Mouse (Mus musculus) myocyte (in vitro differentiated cells): ENCODE measurements around the gene Tpcn1. TPM values are rescaled to one million over a fixed set of nuclear protein-coding genes. Genes with fewer than 3 reads are reported as not detected.

Experiments
- H3K27me3 ChIP-seq: one replicate; pipeline ENCODE4 v1.6.1; 2011; ENCODE audit not compliant: control insufficient read depth, insufficient read depth, insufficient read length
- H3K36me3 ChIP-seq: one replicate; pipeline ENCODE4 v1.6.1; 2011; ENCODE audit not compliant: control insufficient read depth, insufficient read depth
- H3K4me2 ChIP-seq: one replicate; pipeline ENCODE4 v1.6.1; 2011; ENCODE audit warnings: low read depth, control low read depth
- H3K4me3 ChIP-seq: one replicate; pipeline ENCODE4 v1.5.1; 2011; ENCODE audit warnings: mild to moderate bottlenecking, control low read depth, moderate library complexity
- H3K79me2 ChIP-seq: one replicate; pipeline ENCODE4 v1.6.1; 2011; ENCODE audit not compliant: control insufficient read depth, insufficient read depth
- H3ac ChIP-seq: one replicate; pipeline ENCODE4 v1.6.1; 2011; ENCODE audit not compliant: control insufficient read depth, insufficient read length
- CEBPB ChIP-seq: IDR thresholded peaks from 2 replicates; pipeline ENCODE4 v1.6.1; 2011; ENCODE audit warnings: mild to moderate bottlenecking, moderate library complexity; ENCODE audit not compliant: poor library complexity, insufficient read depth, severe bottlenecking
- E2F4 ChIP-seq: IDR thresholded peaks from one replicate; pipeline ENCODE4 v1.6.1; 2011; ENCODE audit warnings: mild to moderate bottlenecking, control low read depth, moderate library complexity; ENCODE audit not compliant: insufficient read depth
- MAX ChIP-seq: IDR thresholded peaks from one replicate; pipeline ENCODE4 v1.6.1; 2011; ENCODE audit warnings: low read depth, mild to moderate bottlenecking, control low read depth
- MYOD1 ChIP-seq, 3 experiments: IDR thresholded peaks; one replicate each; pipeline ENCODE4 v1.6.1; 2011; ENCODE audit warnings: control low read depth in 2 of 3, low read depth in 2 of 3, mild to moderate bottlenecking in 2 of 3, moderate library complexity in 1 of 3; ENCODE audit not compliant: insufficient read length in 2 of 3, control insufficient read depth in 1 of 3
- MYOG ChIP-seq, 3 experiments: IDR thresholded peaks; one replicate each; pipeline ENCODE4 v1.6.1; 2011; ENCODE audit warnings: control low read depth in 2 of 3, low read depth in 2 of 3, mild to moderate bottlenecking in 2 of 3; ENCODE audit not compliant: insufficient read length in 2 of 3, control insufficient read depth in 1 of 3, insufficient read depth in 1 of 3
- POLR2A ChIP-seq: IDR thresholded peaks from one replicate; pipeline ENCODE4 v1.6.1; 2011; ENCODE audit warnings: low read depth, mild to moderate bottlenecking, control low read depth, moderate library complexity; ENCODE audit not compliant: insufficient read length
- POLR2AphosphoS2 ChIP-seq: IDR thresholded peaks from one replicate; pipeline ENCODE4 v1.6.1; 2011; ENCODE audit warnings: low read depth, control low read depth; ENCODE audit not compliant: insufficient read length
- REST ChIP-seq: IDR thresholded peaks from one replicate; pipeline ENCODE4 v1.6.1; 2011; ENCODE audit warnings: mild to moderate bottlenecking, control low read depth, moderate library complexity; ENCODE audit not compliant: insufficient read depth, insufficient read length
- SRF ChIP-seq: IDR thresholded peaks from one replicate; pipeline ENCODE4 v1.6.1; 2011; ENCODE audit warnings: low read depth; ENCODE audit not compliant: control insufficient read depth, insufficient read length
- TCF12 ChIP-seq: IDR thresholded peaks from one replicate; pipeline ENCODE4 v1.6.1; 2011; ENCODE audit warnings: mild to moderate bottlenecking, control low read depth; ENCODE audit not compliant: poor library complexity, insufficient read depth, severe bottlenecking
- TCF3 ChIP-seq: IDR thresholded peaks from one replicate; pipeline ENCODE4 v1.6.1; 2011; ENCODE audit warnings: low read depth, control low read depth; ENCODE audit not compliant: insufficient read length
- USF1 ChIP-seq: IDR thresholded peaks from one replicate; pipeline ENCODE4 v1.6.1; 2011; ENCODE audit warnings: low read depth, mild to moderate bottlenecking, control low read depth, moderate library complexity
- polyA plus RNA-seq: library from polyadenylated mRNA; unstranded; fragments of >200 nt; fragmentation: generic; extraction: Trizol; gene quantifications from one replicate; pipeline ENCODE4 v1.2.1, GENCODE M21; 2012; ENCODE audit warnings: missing spikeins

Tpcn1 gene
- polyA plus RNA-seq, 1 experiment, result 88.7 TPM

GRCm38 (mm10) chr5:120527296-120527964 is 61.0 kb downstream of the Tpcn1 start:
- H3K79me2 ChIP-seq, result no peaks in the 10 kb centered on the region
- H3ac ChIP-seq, result no peak overlapping the region
- H3K4me2 ChIP-seq, result no peak overlapping the region
- H3K36me3 ChIP-seq, result peaks cover 9% of the 10 kb centered on the region
- no peaks in the 10 kb centered on the region for H3K27me3 ChIP-seq
- H3K4me3 ChIP-seq, result no peak overlapping the region
- TF ChIP-seq USF1 (no peak), TCF12 (no peak), E2F4 (no peak), CEBPB (no peak), POLR2AphosphoS2 (no peak), TCF3 (no peak), SRF (no peak), POLR2A (no peak), MYOD1 (IDR thresholded peaks at IDR 0.05; ENCODE audit: control insufficient read depth in 1 of 3, insufficient read length in 2 of 3, low read depth in 2 of 3) (no peak), MYOG (IDR thresholded peaks at IDR 0.05; ENCODE audit: control insufficient read depth in 1 of 3, insufficient read depth in 1 of 3, insufficient read length in 2 of 3, low read depth in 2 of 3) (no peak), REST (no peak), MAX (no peak)

GRCm38 (mm10) chr5:120526311-120526710 is 62.2 kb downstream of the Tpcn1 start:
- Histone ChIP-seq H3K4me2 (no peak overlapping the region), H3K36me3 (peaks cover 9% of the 10 kb centered on the region), H3K27me3 (no peaks in the 10 kb centered on the region), H3K4me3 (no peak overlapping the region), H3ac (no peak overlapping the region), H3K79me2 (no peaks in the 10 kb centered on the region)
- TF ChIP-seq REST (no peak), MYOG (IDR thresholded peaks at IDR 0.05; ENCODE audit: control insufficient read depth in 1 of 3, insufficient read depth in 1 of 3, insufficient read length in 2 of 3, low read depth in 2 of 3) (no peak), TCF3 (no peak), SRF (no peak), MAX (no peak), TCF12 (no peak), CEBPB (no peak), USF1 (no peak), E2F4 (no peak), POLR2A (no peak), MYOD1 (IDR thresholded peaks at IDR 0.05; ENCODE audit: control insufficient read depth in 1 of 3, insufficient read length in 2 of 3, low read depth in 2 of 3) (no peak), POLR2AphosphoS2 (no peak)

GRCm38 (mm10) chr5:120525737-120526136 is 62.7 kb downstream of the Tpcn1 start:
- TF ChIP-seq POLR2AphosphoS2, result no peak
- TF ChIP-seq TCF12, result no peak
- TF ChIP-seq E2F4, result no peak
- TF ChIP-seq TCF3, result no peak
- TF ChIP-seq REST, result no peak
- TF ChIP-seq MYOD1 (IDR thresholded peaks at IDR 0.05; ENCODE audit: control insufficient read depth in 1 of 3, insufficient read length in 2 of 3, low read depth in 2 of 3), result no peak
- no peak for TF ChIP-seq MYOG (IDR thresholded peaks at IDR 0.05; ENCODE audit: control insufficient read depth in 1 of 3, insufficient read depth in 1 of 3, insufficient read length in 2 of 3, low read depth in 2 of 3)
- no peak for TF ChIP-seq USF1
- TF ChIP-seq CEBPB, result no peak
- no peak for TF ChIP-seq SRF
- TF ChIP-seq MAX, result no peak
- TF ChIP-seq POLR2A, result no peak
- no peaks in the 10 kb centered on the region for H3K27me3 ChIP-seq

GRCm38 (mm10) chr5:120524736-120525135 is 63.7 kb downstream of the Tpcn1 start:
- no peak overlapping the region for H3K4me2 ChIP-seq
- peaks cover 15% of the 10 kb centered on the region for H3K36me3 ChIP-seq
- no peak overlapping the region for H3K4me3 ChIP-seq
- H3K79me2 ChIP-seq, result no peaks in the 10 kb centered on the region
- H3ac ChIP-seq, result no peak overlapping the region
- no peak for TF ChIP-seq TCF12
- TF ChIP-seq MYOG (IDR thresholded peaks at IDR 0.05; ENCODE audit: control insufficient read depth in 1 of 3, insufficient read depth in 1 of 3, insufficient read length in 2 of 3, low read depth in 2 of 3), result no peak
- TF ChIP-seq CEBPB, result no peak
- no peak for TF ChIP-seq E2F4
- TF ChIP-seq MAX, result no peak
- no peak for TF ChIP-seq USF1
- TF ChIP-seq POLR2A, result no peak
- no peak for TF ChIP-seq TCF3
- TF ChIP-seq REST, result no peak
- no peak for TF ChIP-seq POLR2AphosphoS2
- no peak for TF ChIP-seq MYOD1 (IDR thresholded peaks at IDR 0.05; ENCODE audit: control insufficient read depth in 1 of 3, insufficient read length in 2 of 3, low read depth in 2 of 3)
- no peak for TF ChIP-seq SRF
- no peaks in the 10 kb centered on the region for H3K27me3 ChIP-seq

More at GRCm38 (mm10) chr5:120525737-120526136, 62.7 kb downstream of the Tpcn1 start:
- H3K36me3 ChIP-seq, result peaks cover 9% of the 10 kb centered on the region
- no peak overlapping the region for H3K4me2 ChIP-seq
- no peak overlapping the region for H3ac ChIP-seq
- no peaks in the 10 kb centered on the region for H3K79me2 ChIP-seq
- no peak overlapping the region for H3K4me3 ChIP-seq
